Mouse (Mus musculus) heart, postnatal 10 days (tissue): ENCODE results near the gene Dstyk. TPM values are rescaled to one million over a fixed set of nuclear protein-coding genes. Genes with fewer than 3 reads are reported as not detected.
"Not testable (repeated sequence)": the region's sequence is repeated elsewhere in the genome, so short reads cannot be mapped to it uniquely, and the experiment has no call there.

Source experiments
- DNase-seq, 2 experiments: peaks; one replicate each; pipeline ENCODE4 v3.0.0; 2021
- intact Hi-C: fragments of 180-260 bp; cut with DNase I; formaldehyde crosslinking; loops from one replicate; pipeline ENCODE4 v1.15.1; 2025
- total RNA-seq, 2 experiments: library from RNA; stranded (reverse); gene quantifications; 2 replicates each; pipeline ENCODE4 v1.2.3; 2021

The Dstyk gene
- total RNA-seq, 2 experiments from 2014 or later, result 19.7 to 24.7 TPM

DNA sequence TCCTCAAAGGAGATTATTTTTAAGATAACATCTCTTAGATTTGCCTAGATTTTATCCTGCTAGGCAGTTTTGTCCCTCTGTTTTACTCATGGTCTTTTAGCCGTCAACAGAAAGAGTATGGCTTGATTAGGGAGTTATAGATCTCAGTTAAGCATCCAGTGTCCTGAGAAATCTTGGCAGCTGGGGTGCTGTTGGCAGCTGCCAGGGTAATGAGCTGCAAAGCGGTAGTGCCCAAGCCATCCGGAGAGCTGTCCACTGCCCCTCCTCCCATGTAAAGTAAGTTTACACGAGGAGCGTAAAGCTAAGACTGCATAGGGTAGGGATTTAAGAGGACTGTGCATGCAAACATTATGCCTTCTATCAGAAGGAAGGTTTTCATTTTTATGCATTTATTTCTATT, 16.0 kb downstream of the Dstyk start:
- peak in 1 of 2 experiments; percentile 11 for DNase-seq
- intact Hi-C loops, result no loop called here

DNA sequence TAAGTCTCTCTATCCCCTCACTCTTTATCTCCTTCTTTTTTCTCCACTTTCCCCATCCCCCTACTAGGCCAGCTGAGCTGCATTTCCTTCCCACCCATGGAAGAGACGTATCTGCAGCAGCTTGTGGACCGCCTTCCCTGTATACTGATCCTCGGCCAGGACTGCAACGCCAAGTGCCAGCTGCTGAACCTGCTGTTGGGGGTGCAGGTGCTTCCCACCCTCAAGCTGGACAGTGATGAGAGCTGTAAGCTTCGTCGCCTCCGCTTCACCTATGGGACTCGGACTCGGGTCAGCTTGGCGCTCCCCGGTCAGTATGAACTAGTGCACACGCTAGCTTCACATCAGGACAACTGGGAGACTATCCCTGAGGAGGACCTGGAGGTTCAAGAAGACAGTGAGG, 16.7 kb downstream of the Dstyk start:
- intact Hi-C loops, result no loop called here
- DNase-seq, result no peak

GRCm38 (mm10) chr1:132436320-132436958, 19.1 kb downstream of the Dstyk start:
- DNase-seq, result peak; percentile 36 to 37
- intact Hi-C loops, result no loop called here

GRCm38 (mm10) chr1:132436960-132437359, 19.6 kb downstream of the Dstyk start:
- intact Hi-C loops, result no loop called here
- peak in 1 of 2 experiments; percentile 5 for DNase-seq

DNA sequence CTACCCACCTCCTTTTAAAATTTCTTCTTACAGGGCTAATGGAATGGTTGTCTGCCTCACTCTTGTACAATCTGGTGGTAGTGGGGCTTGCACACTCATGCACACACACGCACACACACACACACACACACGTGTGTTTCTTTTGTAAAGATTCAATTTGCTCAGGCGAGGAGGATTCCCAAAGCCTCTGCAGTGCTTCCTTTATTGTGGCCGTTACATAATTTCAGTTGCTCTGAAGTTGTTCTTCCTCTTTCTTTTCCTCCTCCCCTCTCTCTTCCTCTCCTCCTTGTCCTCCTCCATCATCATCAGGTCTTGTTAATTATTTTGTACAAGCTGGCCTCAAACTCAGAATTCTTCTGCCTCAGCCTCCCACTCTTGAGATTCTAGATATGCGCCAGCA, 20.0 kb downstream of the Dstyk start:
- intact Hi-C loops, result no loop called here
- DNase-seq, result no peak

DNA sequence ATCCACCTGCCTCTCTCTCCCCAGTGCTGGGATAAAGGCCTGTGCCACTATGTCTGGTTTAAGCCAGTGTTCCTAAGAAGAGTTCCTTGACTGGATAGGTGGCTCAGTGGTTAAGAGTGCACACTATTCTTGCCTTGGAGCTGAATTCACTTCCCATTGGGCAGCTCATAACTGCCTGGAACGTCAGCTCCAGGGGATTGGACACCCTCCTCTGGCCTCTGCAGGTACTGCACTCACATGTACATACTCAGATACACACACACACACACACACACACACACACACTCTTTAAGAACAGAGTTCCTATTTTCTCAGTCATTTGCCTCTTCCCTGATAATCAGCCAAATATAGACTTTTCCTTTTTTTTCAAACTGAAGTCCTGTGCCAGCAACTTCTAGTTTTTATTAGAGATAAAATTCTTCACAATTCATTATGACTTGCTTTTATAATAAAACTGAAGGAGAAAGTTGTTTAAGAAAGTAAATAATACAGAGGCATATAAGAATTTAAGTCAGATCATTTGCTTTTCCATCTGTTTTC, 23.6 kb downstream of the Dstyk start:
- intact Hi-C loops, result no loop called here
- no peak for DNase-seq

DNA sequence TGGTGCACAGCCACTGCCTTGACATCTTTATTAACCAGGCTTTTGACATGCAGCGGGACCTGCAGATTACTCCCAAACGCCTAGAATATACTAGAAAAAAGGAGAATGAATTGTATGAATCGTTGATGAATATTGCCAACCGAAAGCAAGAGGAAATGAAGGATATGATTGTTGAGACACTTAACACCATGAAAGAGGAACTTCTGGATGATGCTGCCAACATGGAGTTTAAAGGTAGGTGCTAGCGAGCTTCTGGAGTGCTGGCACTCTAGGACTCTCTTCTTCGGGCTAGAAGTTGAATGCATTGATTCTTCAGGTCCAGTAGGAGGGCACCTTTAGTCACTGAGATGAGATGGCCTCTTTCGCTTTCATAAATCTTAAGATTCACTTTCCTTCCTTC, 32.4 kb downstream of the Dstyk start:
- intact Hi-C loops, result no loop called here

DNA sequence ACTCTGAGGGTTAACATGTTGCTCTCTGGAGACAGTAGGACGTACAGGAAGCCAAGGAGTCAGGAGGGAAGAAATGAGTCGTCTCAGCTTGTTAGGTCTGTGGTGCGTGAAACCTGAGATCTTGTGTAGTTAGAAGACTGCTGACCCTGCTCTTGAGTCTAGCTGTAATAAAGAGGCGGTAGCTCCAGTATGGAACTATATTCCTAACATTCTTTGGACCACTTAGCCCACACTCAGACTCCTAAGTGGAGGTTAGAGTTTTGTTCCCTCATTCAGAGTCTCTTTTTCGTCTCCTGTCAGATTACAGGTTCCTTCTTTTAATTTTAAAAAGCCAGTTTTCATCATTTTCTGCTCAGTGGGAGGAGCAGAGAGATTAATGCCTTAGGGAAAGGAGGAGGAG, 47.3 kb downstream of the Dstyk start:
- intact Hi-C loops, result no loop called here
- no peak for DNase-seq

More for the DNA sequence above, 32.4 kb downstream of the Dstyk start:
- no peak for DNase-seq

DNA sequence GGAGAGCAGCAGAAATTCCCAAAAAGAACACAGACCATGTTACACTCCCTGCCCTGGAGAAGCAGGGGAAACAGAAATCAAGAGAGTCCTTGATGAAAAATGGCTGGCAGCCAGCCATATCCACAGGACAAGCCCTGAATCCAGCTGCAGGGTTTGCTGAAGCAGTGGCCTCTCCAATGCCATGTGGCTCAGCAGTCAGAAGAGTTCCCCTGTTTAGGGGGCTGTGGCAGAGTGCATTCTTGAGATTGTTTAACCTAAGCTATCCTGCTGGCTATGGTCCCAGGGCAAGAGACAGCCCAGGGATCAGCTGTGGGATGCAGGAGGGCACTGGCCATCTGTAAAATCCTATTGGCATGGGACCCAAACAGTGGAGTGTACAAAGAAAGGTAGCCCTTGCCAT, 51.6 kb downstream of the Dstyk start:
- DNase-seq, result peak; percentile 17 to 19
- intact Hi-C loops, result no loop called here

GRCm38 (mm10) chr1:132469519-132469918, 52.2 kb downstream of the Dstyk start:
- intact Hi-C loops, result no loop called here
- no peak for DNase-seq

DNA sequence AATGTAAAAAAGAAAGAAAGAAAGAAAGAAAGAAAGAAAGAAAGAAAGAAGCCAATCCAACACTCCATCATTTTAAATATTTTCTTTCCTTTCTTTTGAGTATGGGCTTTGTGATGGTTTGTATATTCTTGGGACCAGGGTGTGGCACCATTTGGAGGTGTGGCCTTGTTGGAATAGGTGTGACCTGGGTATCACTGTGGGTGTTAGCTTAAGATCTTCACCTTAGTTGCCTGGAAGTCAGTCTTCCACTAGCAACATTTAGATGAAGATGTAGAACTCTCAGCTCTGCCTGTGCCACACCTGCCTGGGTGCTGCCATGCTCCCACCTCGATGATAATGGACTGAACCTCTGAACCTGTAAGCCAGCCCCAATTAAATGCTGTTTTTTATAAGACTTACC, 52.7 kb downstream of the Dstyk start:
- DNase-seq, intact Hi-C loops: not testable (repeated sequence)

DNA sequence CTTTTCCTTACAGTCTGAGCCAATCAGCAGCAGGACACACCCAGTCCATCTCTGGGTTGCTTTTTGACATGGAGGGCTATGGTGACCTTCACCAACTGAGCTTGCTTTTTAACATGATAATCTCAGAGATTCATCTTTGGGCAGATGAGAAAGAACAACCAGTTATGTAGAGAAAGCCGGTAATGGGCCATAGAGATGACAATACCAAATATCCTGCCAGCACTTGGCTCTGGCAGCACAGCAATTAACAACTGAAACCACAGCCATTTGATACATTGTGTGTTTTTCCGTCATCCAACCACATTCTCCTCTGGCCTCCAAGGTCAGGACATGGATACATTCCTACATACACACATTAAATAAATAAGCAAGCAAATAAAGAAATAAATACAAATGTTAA, 53.7 kb downstream of the Dstyk start:
- intact Hi-C loops, result no loop called here
- DNase-seq, result no peak

- DNase-seq, result no peak
Observed at GRCm38 (mm10) chr1:132471499-132471898, 54.1 kb downstream of the Dstyk start.

GRCm38 (mm10) chr1:132472537-132472936, 55.2 kb downstream of the Dstyk start:
- intact Hi-C loops, result loop anchor here (2.0 kb wide), 1 partner anchor 106 kb away; no protein-coding TSS in a partner anchor
- DNase-seq, result no peak

More at GRCm38 (mm10) chr1:132471499-132471898, 54.1 kb downstream of the Dstyk start:
- intact Hi-C loops, result no loop called here

- DNase-seq, result no peak
- intact Hi-C loops, result no loop called here
Observed at GRCm38 (mm10) chr1:132474496-132474895, 57.1 kb downstream of the Dstyk start.

GRCm38 (mm10) chr1:132476575-132476927, 59.2 kb downstream of the Dstyk start:
- DNase-seq, result no peak

DNA sequence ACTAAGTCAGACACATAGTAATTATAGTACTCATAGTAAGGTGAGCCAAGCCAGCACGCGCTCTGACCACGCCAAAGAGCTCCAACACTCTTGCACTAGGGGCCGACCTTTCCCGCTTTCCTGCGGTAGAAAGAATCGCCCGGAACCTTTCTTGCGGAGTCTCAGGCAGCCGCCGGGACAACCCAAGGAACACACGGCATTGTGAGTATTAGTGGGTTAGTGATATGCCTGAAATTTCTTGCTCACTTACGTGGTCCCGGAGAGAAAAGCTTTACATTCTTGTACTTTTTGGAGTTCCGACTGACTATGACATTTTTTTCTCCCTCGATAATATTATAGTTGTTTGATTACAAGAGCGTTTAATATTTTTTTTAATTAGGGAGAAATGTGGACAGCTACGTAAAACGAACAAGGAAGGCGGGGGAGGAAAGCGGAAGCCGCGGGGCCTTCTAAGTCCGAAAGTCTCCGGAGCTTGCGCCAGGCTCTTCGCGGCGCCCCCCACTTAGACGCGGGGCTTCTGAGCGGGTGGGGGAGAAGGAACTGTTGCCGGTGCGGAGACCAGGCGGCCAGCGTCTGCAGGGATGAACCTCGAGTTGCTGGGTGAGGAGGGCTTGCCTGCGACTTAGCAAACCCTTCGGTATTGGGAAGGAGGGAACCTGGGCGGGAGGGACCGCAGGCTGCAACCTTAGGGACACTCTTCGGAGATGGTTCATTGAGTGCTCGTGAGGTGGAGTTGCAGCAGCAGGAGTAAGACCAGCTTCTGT, 59.8 kb downstream of the Dstyk start, which contains the start of gene Rbbp5:
TSS of gene Rbbp5 (plus strand) at position 438 of the 764 bp plus-strand sequence.
- peak; percentile 93 to 95 for DNase-seq
- intact Hi-C loops, result loop anchor here (2.0 kb wide), 1 partner anchor 60 kb away; the partner anchor contains the start of gene Dstyk

More at GRCm38 (mm10) chr1:132476575-132476927, 59.2 kb downstream of the Dstyk start:
- intact Hi-C loops, result loop anchor here (2.0 kb wide), 1 partner anchor 60 kb away; the partner anchor contains the start of gene Dstyk

- intact Hi-C loops, result no loop called here
- no peak for DNase-seq
Observed at GRCm38 (mm10) chr1:132479438-132479837, 62.1 kb downstream of the Dstyk start.

DNA sequence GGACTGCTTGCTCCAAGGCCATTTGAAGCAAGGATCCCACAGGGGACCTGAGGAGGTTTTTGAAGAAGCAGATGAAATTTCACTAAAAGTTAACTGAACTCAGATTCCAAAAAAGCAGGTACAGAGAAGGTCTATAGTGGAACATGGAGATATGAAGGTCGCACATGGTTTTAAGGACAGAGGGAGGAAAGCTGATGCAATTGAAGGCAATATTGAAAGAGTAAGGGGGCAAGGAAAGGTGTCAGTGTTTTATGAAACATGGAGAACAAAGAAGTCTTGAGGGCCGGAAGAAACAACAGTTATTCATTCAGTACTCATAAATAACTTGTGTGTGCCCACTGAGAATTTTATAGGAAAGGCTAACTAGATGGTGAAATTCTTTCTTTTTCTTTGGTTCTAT, 64.3 kb downstream of the Dstyk start:
- DNase-seq, result no peak
- intact Hi-C loops, result no loop called here

DNA sequence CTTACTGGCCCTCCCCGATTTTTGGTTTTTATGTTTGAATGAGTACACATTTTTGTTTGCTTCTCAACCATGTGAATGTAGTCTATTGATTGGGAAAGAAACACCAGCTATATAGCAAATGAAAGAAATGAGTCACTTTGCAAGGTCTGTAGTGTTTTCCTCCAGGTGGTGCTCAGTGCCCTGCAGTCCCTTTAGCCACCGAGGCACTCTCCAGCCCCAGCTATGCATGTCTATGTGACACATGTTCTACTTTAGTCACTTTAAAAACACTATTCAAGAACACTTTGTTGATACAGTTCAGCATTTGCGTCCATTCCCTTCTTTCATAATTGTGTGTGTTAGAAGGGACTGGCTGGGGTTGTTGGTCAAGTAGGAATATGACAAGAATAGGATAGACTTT, 65.9 kb downstream of the Dstyk start:
- intact Hi-C loops, result no loop called here
- no peak for DNase-seq

DNA sequence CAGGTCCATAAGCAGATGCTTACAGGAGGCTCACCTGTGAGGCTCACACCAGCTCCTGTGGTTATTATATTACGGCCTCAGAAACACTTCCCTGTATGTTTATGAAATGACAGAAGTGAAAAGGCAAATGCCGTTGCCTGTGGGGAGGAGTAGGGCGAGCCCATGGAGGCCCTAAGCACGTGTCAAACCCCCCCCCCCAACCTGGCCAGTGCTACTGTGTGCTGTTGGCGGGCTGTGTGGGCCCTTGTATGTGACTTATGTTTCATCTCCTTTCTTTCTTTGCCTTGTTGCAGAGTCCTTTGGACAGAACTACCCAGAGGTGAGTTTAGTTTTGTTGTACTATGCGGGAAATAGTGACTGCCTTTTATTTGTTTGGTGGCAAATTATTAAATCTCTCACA, 66.4 kb downstream of the Dstyk start:
- intact Hi-C loops, result no loop called here
- DNase-seq, result no peak

- intact Hi-C loops, result no loop called here
- DNase-seq, result no peak
Observed at GRCm38 (mm10) chr1:132500535-132500934, 83.2 kb downstream of the Dstyk start.
